Mouse (Mus musculus) CH12.LX (cell line): ENCODE measurements around the gene Cnnm2. TPM values are rescaled to one million over a fixed set of nuclear protein-coding genes. Genes with fewer than 3 reads are reported as not detected.

ENCODE experiments used
- DNase-seq: peaks from one replicate; pipeline ENCODE4 v3.0.0-alpha.2; 2013; ENCODE audit errors: extremely low read depth
- H3K27ac ChIP-seq: 2 replicates; pipeline ENCODE4 v1.5.1; 2012; ENCODE audit warnings: low read depth, mild to moderate bottlenecking, control low read depth, moderate library complexity; ENCODE audit not compliant: insufficient read depth
- H3K27me3 ChIP-seq: replicated peaks from 2 replicates; pipeline ENCODE3; 2012; ENCODE audit warnings: inconsistent platforms
- H3K36me3 ChIP-seq, 2 experiments: replicated peaks in 1 of 2; 2 replicates each; pipeline versions ENCODE3 to v1.6.1; 2012; ENCODE audit warnings: inconsistent platforms in 1 of 2, low read length in 1 of 2, mild to moderate bottlenecking in 1 of 2, mixed read lengths in 1 of 2, moderate library complexity in 1 of 2; ENCODE audit not compliant: control insufficient read depth in 1 of 2, insufficient read depth in 1 of 2
- H3K4me1 ChIP-seq, 2 experiments: 2 replicates each; pipeline ENCODE4 v1.6.1; 2012; ENCODE audit warnings: inconsistent platforms in 1 of 2, moderate library complexity in 1 of 2; ENCODE audit not compliant: insufficient read depth in 2 of 2, control insufficient read depth in 1 of 2
- H3K4me2 ChIP-seq: 2 replicates; pipeline ENCODE4 v1.6.1; 2012; ENCODE audit warnings: low read depth, mild to moderate bottlenecking, control low read depth; ENCODE audit not compliant: poor library complexity, insufficient read depth, severe bottlenecking
- H3K4me3 ChIP-seq, 3 experiments: fragments of 150-350 bp in 1 of 3; sonication (generic) in 1 of 3; replicated peaks in 1 of 3; 2 replicates each; pipeline versions ENCODE3 to v1.5.1; 2011 to 2012; ENCODE audit warnings: low read depth in 2 of 3, low read length in 2 of 3, mild to moderate bottlenecking in 2 of 3, moderate library complexity in 2 of 3, control low read depth in 1 of 3, improper control_type of control experiment in 1 of 3, inconsistent platforms in 1 of 3, mixed read lengths in 1 of 3; ENCODE audit not compliant: poor library complexity in 1 of 3
- H3K79me2 ChIP-seq: replicated peaks from 2 replicates; pipeline ENCODE4 v1.6.1; 2012; ENCODE audit warnings: mild to moderate bottlenecking, moderate library complexity; ENCODE audit not compliant: control insufficient read depth, poor library complexity, insufficient read depth, severe bottlenecking; ENCODE audit errors: extremely low read depth
- H3K9ac ChIP-seq: 2 replicates; pipeline ENCODE4 v1.6.1; 2012; ENCODE audit warnings: low read depth, mild to moderate bottlenecking, control low read depth, moderate library complexity; ENCODE audit not compliant: insufficient read depth
- H3K9me3 ChIP-seq: replicated peaks from 2 replicates; pipeline ENCODE3; 2012; ENCODE audit warnings: low read length, inconsistent platforms, mixed read lengths
- CHD1 ChIP-seq: IDR thresholded peaks from 2 replicates; pipeline ENCODE4 v1.6.1; 2012; ENCODE audit warnings: low read depth, low read length, improper control_type of control experiment, inconsistent platforms
- CHD2 ChIP-seq: IDR thresholded peaks from 2 replicates; pipeline ENCODE4 v1.6.1; 2011; ENCODE audit warnings: low read length, improper control_type of control experiment
- E2F4 ChIP-seq: IDR thresholded peaks from 2 replicates; pipeline ENCODE4 v1.6.1; 2011; ENCODE audit warnings: low read depth, low read length, improper control_type of control experiment; ENCODE audit not compliant: insufficient replicate concordance
- ELF1 ChIP-seq: IDR thresholded peaks from 2 replicates; pipeline ENCODE4 v1.6.1; 2014; ENCODE audit warnings: low read depth, mild to moderate bottlenecking, inconsistent platforms, low read length, improper control_type of control experiment
- EP300 ChIP-seq: IDR thresholded peaks from 2 replicates; pipeline ENCODE4 v1.6.1; 2011; ENCODE audit warnings: low read length, improper control_type of control experiment
- ETS1 ChIP-seq: conservative IDR thresholded peaks from 2 replicates; pipeline ENCODE4 v1.6.1; 2012; ENCODE audit warnings: low read depth, mild to moderate bottlenecking, inconsistent platforms, low read length, improper control_type of control experiment, moderate library complexity
- GABPA ChIP-seq: IDR thresholded peaks from 2 replicates; pipeline ENCODE4 v1.6.1; 2012; ENCODE audit warnings: low read depth, low read length, improper control_type of control experiment, inconsistent platforms; ENCODE audit not compliant: insufficient replicate concordance
- HCFC1 ChIP-seq: IDR thresholded peaks from 2 replicates; pipeline ENCODE4 v1.6.1; 2012; ENCODE audit warnings: low read depth, mild to moderate bottlenecking, inconsistent platforms, low read length, improper control_type of control experiment
- JUND ChIP-seq: conservative IDR thresholded peaks from 2 replicates; pipeline ENCODE4 v1.6.1; 2011; ENCODE audit warnings: low read depth, low read length, improper control_type of control experiment
- MAFK ChIP-seq: IDR thresholded peaks from 2 replicates; pipeline ENCODE4 v1.6.1; 2011; ENCODE audit warnings: low read length, improper control_type of control experiment; ENCODE audit not compliant: insufficient replicate concordance
- MAZ ChIP-seq: IDR thresholded peaks from 2 replicates; pipeline ENCODE4 v1.6.1; 2012; ENCODE audit warnings: low read depth, mild to moderate bottlenecking, inconsistent platforms, low read length, improper control_type of control experiment, moderate library complexity
- NELFE ChIP-seq: IDR thresholded peaks from 2 replicates; pipeline ENCODE4 v1.6.1; 2011; ENCODE audit warnings: low read depth, low read length, improper control_type of control experiment
- NRF1 ChIP-seq: IDR thresholded peaks from 2 replicates; pipeline ENCODE4 v1.6.1; 2014; ENCODE audit warnings: low read depth, mild to moderate bottlenecking, inconsistent platforms, low read length, improper control_type of control experiment, moderate library complexity
- POLR2AphosphoS2 ChIP-seq: IDR thresholded peaks from 2 replicates; pipeline ENCODE4 v1.6.1; 2011; ENCODE audit warnings: low read depth, low read length, improper control_type of control experiment
- RAD21 ChIP-seq: IDR thresholded peaks from 2 replicates; pipeline ENCODE4 v1.6.1; 2011; ENCODE audit warnings: low read depth, mild to moderate bottlenecking, low read length, improper control_type of control experiment, moderate library complexity
- RCOR1 ChIP-seq: conservative IDR thresholded peaks from 2 replicates; pipeline ENCODE4 v1.6.1; 2012; ENCODE audit warnings: low read depth, mild to moderate bottlenecking, inconsistent platforms, low read length, improper control_type of control experiment
- SIN3A ChIP-seq: IDR thresholded peaks from 2 replicates; pipeline ENCODE4 v1.6.1; 2012; ENCODE audit warnings: low read length, improper control_type of control experiment, inconsistent platforms
- TCF12 ChIP-seq: IDR thresholded peaks from 2 replicates; pipeline ENCODE4 v1.6.1; 2014; ENCODE audit warnings: low read depth, mild to moderate bottlenecking, inconsistent platforms, low read length, improper control_type of control experiment
- UBTF ChIP-seq: IDR thresholded peaks from 2 replicates; pipeline ENCODE4 v1.6.1; 2012; ENCODE audit warnings: low read depth, mild to moderate bottlenecking, inconsistent platforms, low read length, improper control_type of control experiment, moderate library complexity
- USF2 ChIP-seq: conservative IDR thresholded peaks from 2 replicates; pipeline ENCODE4 v1.6.1; 2011; ENCODE audit warnings: low read depth, low read length, improper control_type of control experiment
- ZC3H11A ChIP-seq: IDR thresholded peaks from 2 replicates; pipeline ENCODE4 v1.6.1; 2012; ENCODE audit warnings: low read depth, mild to moderate bottlenecking, inconsistent platforms, low read length, improper control_type of control experiment
- ZNF384 ChIP-seq: IDR thresholded peaks from 2 replicates; pipeline ENCODE4 v1.6.1; 2012; ENCODE audit warnings: low read depth, low read length, improper control_type of control experiment, inconsistent platforms
- dilution Hi-C: fragments of 300-500 bp; cut with MboI; formaldehyde crosslinking; loops from 2 replicates; pipeline ENCODE4 v1.14.3; 2020; ENCODE audit warnings: low sequenced_read_pairs; ENCODE audit not compliant: extremely low pct_unique_long_range_greater_than_20kb, extremely low pct_ligation_motif_present
- in situ Hi-C: fragments of 300-500 bp; cut with MboI; formaldehyde crosslinking; loops from 3 replicates; pipeline ENCODE4 v1.14.3; 2019; ENCODE audit warnings: low sequenced_read_pairs, low pct_ligation_motif_present, low pct_unique_long_range_greater_than_20kb, mixed read lengths
- polyA plus RNA-seq: library from polyadenylated mRNA; unstranded; fragments of >175 nt; gene quantifications from 2 replicates; pipeline ENCODE4 v1.2.1, GENCODE M21; 2012; ENCODE audit warnings: low read depth; ENCODE audit not compliant: insufficient read length
- total RNA-seq, 2 experiments: library from RNA; depleted of rRNA; stranded (reverse); fragments of 300-350 nt in 1 of 2; fragments of >200 nt in 1 of 2; gene quantifications; 2 replicates each; pipeline ENCODE4 v1.2.3; 2012 to 2014

Gene Cnnm2
- total and polyA plus RNA-seq, 3 experiments, result 1.8 to 3.7 (median 2.6) TPM

- Histone ChIP-seq H3K79me2 (no peaks in the 10 kb centered on the region), H3K9me3 (no peaks in the 10 kb centered on the region), H3K4me2 (no peak overlapping the region), H3K9ac (no peak overlapping the region), H3K36me3 (no peaks in the 10 kb centered on the region), H3K27ac (no peak overlapping the region), H3K4me1 (0 out of 4 replicates have a peak, but pooled peaks cover 4% of the 10 kb centered on the region in 2 experiments), H3K4me3 (no peak overlapping the region), H3K27me3 (no peaks in the 10 kb centered on the region)
- no peak for TF ChIP-seq CHD2
- no peak for TF ChIP-seq ZNF384
- no peak for TF ChIP-seq ELF1
- no peak for TF ChIP-seq RAD21
- no peak for TF ChIP-seq E2F4
- TF ChIP-seq JUND, result no peak
- no peak for TF ChIP-seq GABPA
- TF ChIP-seq MAFK, result no peak
- TF ChIP-seq EP300, result no peak
- TF ChIP-seq NRF1, result no peak
- TF ChIP-seq RCOR1, result no peak
- no peak for TF ChIP-seq TCF12
- no peak for TF ChIP-seq CHD1
- TF ChIP-seq UBTF, result no peak
- TF ChIP-seq POLR2AphosphoS2, result no peak
- no peak for DNase-seq
- dilution Hi-C loops (no loop called here), in situ Hi-C loops (no loop called here)
Measured at GRCm38 (mm10) chr19:46849443-46849997, 88.1 kb downstream of the Cnnm2 start.

- dilution Hi-C loops (no loop called here), in situ Hi-C loops (no loop called here)
- TF ChIP-seq SIN3A, result no peak
- TF ChIP-seq RAD21, result no peak
- TF ChIP-seq USF2, result no peak
- no peak for TF ChIP-seq HCFC1
- no peak for TF ChIP-seq ETS1
- TF ChIP-seq NRF1, result no peak
- TF ChIP-seq NELFE, result no peak
- TF ChIP-seq TCF12, result no peak
- no peak for TF ChIP-seq MAZ
- TF ChIP-seq ZC3H11A, result no peak
- TF ChIP-seq ZNF384, result no peak
- Histone ChIP-seq H3K27ac (no peak overlapping the region), H3K9me3 (no peaks in the 10 kb centered on the region), H3K4me2 (no peak overlapping the region), H3K4me3 (no peak overlapping the region), H3K27me3 (no peaks in the 10 kb centered on the region), H3K4me1 (no peaks in the 10 kb centered on the region), H3K79me2 (no peaks in the 10 kb centered on the region), H3K36me3 (peaks cover 0 to 3% of the 10 kb centered on the region in 2 experiments), H3K9ac (no peak overlapping the region)
- no peak for DNase-seq
Measured at GRCm38 (mm10) chr19:46856232-46856631, 94.8 kb downstream of the Cnnm2 start.
